Mouse (Mus musculus) kidney, adult 2 months (tissue): ENCODE measurements around the gene Catsperz. TPM values are rescaled to one million over a fixed set of nuclear protein-coding genes. Genes with fewer than 3 reads are reported as not detected.
"Not testable (repeated sequence)": the region's sequence is repeated elsewhere in the genome, so short reads cannot be mapped to it uniquely, and the experiment has no call there.

Source experiments
- DNase-seq: peaks from one replicate; pipeline ENCODE4 v3.0.0; 2021
- H3K27ac ChIP-seq: fragments of 200-500 bp; 2 replicates; pipeline ENCODE4 v1.5.1; 2012; ENCODE audit warnings: low read depth, low read length, control low read depth, inconsistent platforms; ENCODE audit not compliant: insufficient read depth
- H3K27me3 ChIP-seq: fragments of 200-500 bp; replicated peaks from 2 replicates; pipeline ENCODE4 v1.6.1; 2012; ENCODE audit warnings: mild to moderate bottlenecking, moderate library complexity, low read length, inconsistent platforms; ENCODE audit not compliant: control insufficient read depth, insufficient read depth
- H3K36me3 ChIP-seq: fragments of 200-500 bp; 2 replicates; pipeline ENCODE4 v1.6.1; 2012; ENCODE audit warnings: mild to moderate bottlenecking, moderate library complexity, low read length, inconsistent platforms; ENCODE audit not compliant: control insufficient read depth, insufficient read depth
- H3K4me1 ChIP-seq: fragments of 200-500 bp; 2 replicates; pipeline ENCODE4 v1.6.1; 2011; ENCODE audit warnings: low read length; ENCODE audit not compliant: control insufficient read depth, insufficient read depth
- H3K4me3 ChIP-seq: fragments of 200-500 bp; 2 replicates; pipeline ENCODE4 v1.5.1; 2011; ENCODE audit warnings: mild to moderate bottlenecking, low read depth, low read length, control low read depth; ENCODE audit not compliant: insufficient read depth
- CTCF ChIP-seq: fragments of 200-500 bp; conservative IDR thresholded peaks from 2 replicates; pipeline ENCODE4 v1.5.1; 2011; ENCODE audit warnings: low read depth, mild to moderate bottlenecking, control low read depth, low read length, moderate library complexity, mixed read lengths; ENCODE audit not compliant: insufficient read depth, insufficient read length
- POLR2A ChIP-seq: fragments of 200-500 bp; IDR thresholded peaks from one replicate; pipeline ENCODE4 v1.6.1; 2011; ENCODE audit warnings: low read depth, low read length, control low read depth
- WGBS: fragments of 180-500 bp; shearing (Covaris S2); methylation state at CpG from one replicate; pipeline ENCODE4 v1.1.7; 2018; 5-methylcytosine and 5-hydroxymethylcytosine counted together
- polyA plus RNA-seq: library from polyadenylated mRNA; depleted of rRNA; stranded (reverse); fragments of >200 nt; gene quantifications from 2 replicates; pipeline ENCODE4 v1.2.3, GENCODE M21; 2012

Gene Catsperz
- polyA plus RNA-seq, 1 experiment = 0.44 TPM

GRCm38 (mm10) chr19:6903031-6903430 lies 22.1 kb downstream of the Catsperz start:
- Histone ChIP-seq H3K27ac (peak overlapping the region; percentile 81), H3K4me3 (no peak overlapping the region), H3K27me3 (no peaks in the 10 kb centered on the region), H3K4me1 (peaks cover 41% of the 10 kb centered on the region; the same call in 1 of the 2 replicates), H3K36me3 (no peaks in the 10 kb centered on the region; the same call in 1 of the 2 replicates)
- DNase-seq = peak; percentile 86
- TF ChIP-seq CTCF = no peak
- no peak for TF ChIP-seq POLR2A
- WGBS = 43% methylated on average over 1 of the region's 1 CpGs

GRCm38 (mm10) chr19:6899641-6900040 lies 25.5 kb downstream of the Catsperz start:
- peak overlapping the region; percentile 90 for H3K27ac ChIP-seq
- TF ChIP-seq POLR2A = no peak
- TF ChIP-seq CTCF = no peak
- no peaks in the 10 kb centered on the region for H3K36me3 ChIP-seq
- no peak overlapping the region for H3K4me3 ChIP-seq
- H3K27me3 ChIP-seq = no peaks in the 10 kb centered on the region
- peaks cover 19% of the 10 kb centered on the region; the same call in 1 of the 2 replicates for H3K4me1 ChIP-seq
- peak; percentile 90 for DNase-seq
- WGBS = 56% methylated on average over 4 of the region's 4 CpGs

- not testable (repeated sequence) for H3K4me3 ChIP-seq, H3K36me3 ChIP-seq, H3K27ac ChIP-seq, DNase-seq, H3K27me3 ChIP-seq, H3K4me1 ChIP-seq
- 85% methylated on average over 18 of the region's 18 CpGs for WGBS
These were observed 29.4 kb downstream of the Catsperz start for GRCm38 (mm10) chr19:6895608-6896305.

- DNase-seq = no peak
- Histone ChIP-seq H3K27me3 (no peaks in the 10 kb centered on the region), H3K27ac (no peak overlapping the region), H3K4me1 (0 out of 2 replicates have a peak, but pooled peaks cover 2% of the 10 kb centered on the region), H3K36me3 (no peaks in the 10 kb centered on the region), H3K4me3 (no peak overlapping the region)
- TF ChIP-seq POLR2A = no peak
- TF ChIP-seq CTCF = no peak
- WGBS = 96% methylated on average over 14 of the region's 14 CpGs
These were observed 31.3 kb downstream of the Catsperz start for GRCm38 (mm10) chr19:6893731-6894451.

- peak; percentile 63 for DNase-seq
- Histone ChIP-seq H3K27me3 (no peaks in the 10 kb centered on the region), H3K4me3 (no peak overlapping the region), H3K27ac (no peak overlapping the region), H3K36me3 (no peaks in the 10 kb centered on the region), H3K4me1 (0 out of 2 replicates have a peak, but pooled peaks cover 2% of the 10 kb centered on the region)
- WGBS = 27% methylated on average over 4 of the region's 4 CpGs
- no peak for TF ChIP-seq POLR2A
- TF ChIP-seq CTCF = no peak
These were observed 32.7 kb downstream of the Catsperz start for GRCm38 (mm10) chr19:6892512-6892911.

GRCm38 (mm10) chr19:6877965-6878364 lies 47.2 kb downstream of the Catsperz start:
- TF ChIP-seq POLR2A (no peak), CTCF (no peak)
- DNase-seq = no peak

GRCm38 (mm10) chr19:6876799-6877198 lies 48.4 kb downstream of the Catsperz start:
- DNase-seq = no peak
- H3K36me3 ChIP-seq = no peaks in the 10 kb centered on the region
- no peak overlapping the region for H3K27ac ChIP-seq
- H3K4me3 ChIP-seq = no peak overlapping the region
- H3K27me3 ChIP-seq = no peaks in the 10 kb centered on the region
- peaks cover 5% of the 10 kb centered on the region for H3K4me1 ChIP-seq
- no peak for TF ChIP-seq POLR2A
- TF ChIP-seq CTCF = no peak

More at GRCm38 (mm10) chr19:6877965-6878364, 47.2 kb downstream of the Catsperz start:
- no peak overlapping the region for H3K27ac ChIP-seq
- no peaks in the 10 kb centered on the region for H3K4me1 ChIP-seq
- H3K4me3 ChIP-seq = no peak overlapping the region
- no peaks in the 10 kb centered on the region for H3K36me3 ChIP-seq
- H3K27me3 ChIP-seq = no peaks in the 10 kb centered on the region
- 88% methylated on average over 4 of the region's 4 CpGs for WGBS
